Comparison of ENCODE assay signal across 9 mouse cellular contexts in the genomic region with DNA sequence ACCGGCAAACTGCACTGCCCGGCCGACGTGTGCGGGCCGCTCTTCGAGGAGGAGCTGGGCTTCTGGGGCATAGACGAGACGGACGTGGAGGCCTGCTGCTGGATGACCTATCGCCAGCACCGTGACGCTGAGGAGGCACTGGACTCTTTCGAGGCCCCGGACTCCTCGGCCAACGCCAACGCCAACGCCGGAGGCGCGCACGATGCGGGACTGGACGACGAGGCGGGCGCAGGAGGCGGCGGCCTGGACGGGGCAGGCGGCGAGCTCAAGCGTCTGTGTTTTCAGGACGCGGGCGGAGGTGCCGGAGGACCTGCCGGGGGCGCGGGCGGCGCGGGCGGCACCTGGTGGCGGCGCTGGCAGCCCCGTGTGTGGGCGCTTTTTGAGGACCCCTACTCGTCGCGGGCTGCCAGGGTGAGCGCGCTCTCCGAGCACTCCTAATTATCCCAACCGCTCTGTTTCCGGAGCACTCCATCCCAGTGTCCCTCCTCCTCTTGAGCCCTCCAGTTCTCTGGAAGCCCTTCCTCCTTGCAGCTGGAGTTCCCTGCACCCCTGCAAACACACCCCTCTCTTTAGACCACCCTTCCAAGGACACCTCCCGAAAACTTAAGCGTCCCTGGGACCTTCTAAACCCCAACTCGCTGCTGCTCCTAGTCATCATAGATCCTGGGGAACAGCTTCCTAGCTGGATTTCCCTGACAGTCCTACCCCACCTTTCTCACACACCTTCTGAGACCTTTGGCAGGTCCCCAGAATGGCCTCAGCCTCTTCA. TPM values are rescaled to one million over a fixed set of nuclear protein-coding genes. Genes with fewer than 3 reads are reported as not detected.
A peak's percentile ranks its signal among the peaks of the same experiment; 100 is the strongest.
DNase-seq lines count a peak whose midpoint lies in the region; ATAC-seq and TF ChIP-seq lines count a peak whose summit lies in the region.
"Had no signal": no experiment of that assay in that cellular context is flagged by ENCODE, and none has a peak within 500 bp of the region (broad histone marks: within the 10 kb centered on the region; RNA-seq: fewer than 3 reads in every experiment).

No protein-coding gene starts in this region.

- H3K4me3 ChIP-seq in kidney, embryonic 15.5 days (replicated peaks): peak overlapping the region; percentile 56
- H3K4me3 ChIP-seq in bone marrow, adult 2 months (replicated peaks; ENCODE audit: control insufficient read depth, low read depth, low read length): peak overlapping the region; percentile 24
- peak overlapping the region; percentile 60 for H3K4me3 ChIP-seq in embryonic facial prominence, embryonic 15.5 days (replicated peaks)
- H3K4me3 ChIP-seq in limb, embryonic 10.5 days: peak overlapping the region; percentile 64
- peak overlapping the region; percentile 74 for H3K4me3 ChIP-seq in olfactory bulb, adult 2 months (ENCODE audit: insufficient read depth, low read depth, low read length)

- no peak for DNase-seq in kidney, adult 9 months
- peak; percentile 49 for DNase-seq in limb, embryonic 10.5 days (ENCODE audit: low spot score)
- DNase-seq in adrenal gland, adult 18-20 months (ENCODE audit: low spot score in 2 of 2): no peak
- DNase-seq in lung, postnatal 4 days: no peak

- H3K27ac ChIP-seq in kidney, embryonic 15.5 days: no peak overlapping the region
- H3K27ac ChIP-seq in bone marrow, adult 2 months (ENCODE audit: control insufficient read depth, insufficient read depth, low read depth, low read length, poor library complexity): no peak overlapping the region
- no peak overlapping the region for H3K27ac ChIP-seq in embryonic facial prominence, embryonic 15.5 days (replicated peaks)
- peak overlapping the region; percentile 54; the same call in 1 of the 2 replicates for H3K27ac ChIP-seq in limb, embryonic 10.5 days
- H3K27ac ChIP-seq in olfactory bulb, adult 2 months (ENCODE audit: insufficient read depth, low read depth, low read length): peak overlapping the region; percentile 22
- H3K27ac ChIP-seq: macrophage had no signal

- H3K4me1 ChIP-seq in kidney, embryonic 15.5 days: peaks cover 56% of the 10 kb centered on the region
- peaks cover 1% of the 10 kb centered on the region for H3K4me1 ChIP-seq in bone marrow, adult 2 months (ENCODE audit: control insufficient read depth, insufficient read depth, low read length)
- peaks cover 52% of the 10 kb centered on the region for H3K4me1 ChIP-seq in embryonic facial prominence, embryonic 15.5 days
- peaks cover 65% of the 10 kb centered on the region for H3K4me1 ChIP-seq in limb, embryonic 10.5 days
- peaks cover 63% of the 10 kb centered on the region for H3K4me1 ChIP-seq in olfactory bulb, adult 2 months (ENCODE audit: control insufficient read depth, insufficient read depth, low read length)

- H3K9me3 ChIP-seq in kidney, embryonic 15.5 days (replicated peaks): no peaks in the 10 kb centered on the region
- H3K9me3 ChIP-seq in embryonic facial prominence, embryonic 15.5 days (replicated peaks): no peaks in the 10 kb centered on the region
- no peaks in the 10 kb centered on the region for H3K9me3 ChIP-seq in limb, embryonic 10.5 days (replicated peaks)

- peak overlapping the region; percentile 97 for H3K4me2 ChIP-seq in kidney, embryonic 15.5 days
- H3K4me2 ChIP-seq in embryonic facial prominence, embryonic 15.5 days (replicated peaks): peak overlapping the region; percentile 100

- under 1% methylated on average over 58 of the region's 60 CpGs for WGBS in kidney, embryonic 15.5 days
- 3% methylated on average over 60 of the region's 60 CpGs for WGBS in bone marrow, adult 2 months
- WGBS in embryonic facial prominence, embryonic 15.5 days: under 1% methylated on average over 60 of the region's 60 CpGs
- under 1% methylated on average over 60 of the region's 60 CpGs for WGBS in limb, embryonic 10.5 days
- 0% methylated on average over 60 of the region's 60 CpGs for WGBS in olfactory bulb, adult 2 months

- TF ChIP-seq POLR2A in bone marrow, adult 2 months (IDR thresholded peaks at IDR 0.05; ENCODE audit: borderline replicate concordance, control insufficient read depth, low read depth, low read length): no peak
- TF ChIP-seq POLR2A in olfactory bulb, adult 2 months (IDR thresholded peaks at IDR 0.05; ENCODE audit: insufficient read depth, low read depth, low read length): no peak

- H3K36me3 ChIP-seq in kidney, embryonic 15.5 days: no peaks in the 10 kb centered on the region
- H3K36me3 ChIP-seq in embryonic facial prominence, embryonic 15.5 days: no peaks in the 10 kb centered on the region
- H3K36me3 ChIP-seq in limb, embryonic 10.5 days: no peaks in the 10 kb centered on the region

- TF ChIP-seq CTCF in bone marrow, adult 2 months (IDR thresholded peaks at IDR 0.05; ENCODE audit: control insufficient read depth, insufficient read depth, low read length): no peak
- no peak; the same call in 1 of the 2 replicates for TF ChIP-seq CTCF in olfactory bulb, adult 2 months (IDR thresholded peaks at IDR 0.05; ENCODE audit: insufficient read depth, low read depth, low read length)

- 0 out of 2 replicates have a peak, but pooled peaks have one; percentile 2 for ATAC-seq in kidney, embryonic 15.5 days (replicated peaks; ENCODE audit: low FRiP score)
- no peak for ATAC-seq in embryonic facial prominence, embryonic 15.5 days (ENCODE audit: insufficient number of reproducible peaks, low FRiP score, low TSS enrichment, low read depth)

- peaks cover 76% of the 10 kb centered on the region for H3K27me3 ChIP-seq in kidney, embryonic 15.5 days
- H3K27me3 ChIP-seq in embryonic facial prominence, embryonic 15.5 days: peaks cover 59% of the 10 kb centered on the region
- peaks cover 78% of the 10 kb centered on the region for H3K27me3 ChIP-seq in limb, embryonic 10.5 days (ENCODE audit: low read depth, poor library complexity, severe bottlenecking)

- peak overlapping the region; percentile 48; the same call in 1 of the 2 replicates for H3K9ac ChIP-seq in kidney, embryonic 15.5 days
- H3K9ac ChIP-seq in embryonic facial prominence, embryonic 15.5 days: peak overlapping the region; percentile 28

RNA-seq across cellular contexts. Expression of gene Kcnc3, which starts 1.1 kb away (rescaled TPM):
- 0.17 and 0.30 TPM in 2 replicates for polyA plus RNA-seq in kidney, embryonic 15.5 days (2015; fragmentation: Nextera tagmentation; extraction: Ambion mirVana)
- 1.1 and 3.9 TPM in 2 replicates for polyA plus RNA-seq in bone marrow, adult 2 months (2011; ENCODE audit: insufficient read depth, insufficient read length, low replicate concordance, missing spikeins)
- polyA plus RNA-seq in embryonic facial prominence, embryonic 15.5 days (2015; fragmentation: Nextera tagmentation; extraction: Ambion mirVana): 0.46 and 0.84 TPM in 2 replicates
- 0.21 and 0.28 TPM in 2 replicates for polyA plus RNA-seq in limb, embryonic 10.5 days (2016; fragmentation: Nextera tagmentation; extraction: Ambion mirVana)
- polyA plus RNA-seq in olfactory bulb, adult 2 months (2012; ENCODE audit: insufficient read depth, insufficient read length, low replicate concordance, missing spikeins): not detected in 2 replicates
- 1 to 10 TPM; 4.0 to 5.6 TPM for total RNA-seq in adrenal gland, adult 18-20 months (2021)

RNA-seq across cellular contexts. Expression of gene Napsa, which starts 19.4 kb away (rescaled TPM):
- 30.3 and 33.2 TPM in 2 replicates for polyA plus RNA-seq in kidney, embryonic 15.5 days (2015; fragmentation: Nextera tagmentation; extraction: Ambion mirVana)
- 21.1 and 49.7 TPM in 2 replicates for polyA plus RNA-seq in bone marrow, adult 2 months (2011; ENCODE audit: insufficient read depth, insufficient read length, low replicate concordance, missing spikeins)
- 2.8 and 2.9 TPM in 2 replicates for polyA plus RNA-seq in embryonic facial prominence, embryonic 15.5 days (2015; fragmentation: Nextera tagmentation; extraction: Ambion mirVana)
- 0.14 and 0.20 TPM in 2 replicates for polyA plus RNA-seq in limb, embryonic 10.5 days (2016; fragmentation: Nextera tagmentation; extraction: Ambion mirVana)
- polyA plus RNA-seq in olfactory bulb, adult 2 months (2012; ENCODE audit: insufficient read depth, insufficient read length, low replicate concordance, missing spikeins): not detected in 2 replicates
- total RNA-seq in adrenal gland, adult 18-20 months (2021): 1 to 10 TPM; 1.3 to 1.6 TPM

RNA-seq across cellular contexts. Expression of gene Nr1h2, which starts 37.8 kb away (rescaled TPM):
- 74.6 and 76.8 TPM in 2 replicates for polyA plus RNA-seq in kidney, embryonic 15.5 days (2015; fragmentation: Nextera tagmentation; extraction: Ambion mirVana)
- 87.8 and 123 TPM in 2 replicates for polyA plus RNA-seq in bone marrow, adult 2 months (2011; ENCODE audit: insufficient read depth, insufficient read length, low replicate concordance, missing spikeins)
- polyA plus RNA-seq in embryonic facial prominence, embryonic 15.5 days (2015; fragmentation: Nextera tagmentation; extraction: Ambion mirVana): 76.9 and 83.4 TPM in 2 replicates
- 74.5 and 82.2 TPM in 2 replicates for polyA plus RNA-seq in limb, embryonic 10.5 days (2016; fragmentation: Nextera tagmentation; extraction: Ambion mirVana)
- not detected in 2 replicates for polyA plus RNA-seq in olfactory bulb, adult 2 months (2012; ENCODE audit: insufficient read depth, insufficient read length, low replicate concordance, missing spikeins)
- 100 to 1,000 TPM; 108 to 128 TPM for total RNA-seq in adrenal gland, adult 18-20 months (2021)

RNA-seq across cellular contexts. Expression of gene Pold1, which starts 42.9 kb away (rescaled TPM):
- 95.4 and 101 TPM in 2 replicates for polyA plus RNA-seq in kidney, embryonic 15.5 days (2015; fragmentation: Nextera tagmentation; extraction: Ambion mirVana)
- polyA plus RNA-seq in bone marrow, adult 2 months (2011; ENCODE audit: insufficient read depth, insufficient read length, low replicate concordance, missing spikeins): 147 and 216 TPM in 2 replicates
- polyA plus RNA-seq in embryonic facial prominence, embryonic 15.5 days (2015; fragmentation: Nextera tagmentation; extraction: Ambion mirVana): 77.9 and 86.2 TPM in 2 replicates
- polyA plus RNA-seq in limb, embryonic 10.5 days (2016; fragmentation: Nextera tagmentation; extraction: Ambion mirVana): 175 and 184 TPM in 2 replicates
- polyA plus RNA-seq in olfactory bulb, adult 2 months (2012; ENCODE audit: insufficient read depth, insufficient read length, low replicate concordance, missing spikeins): not detected in 2 replicates
- 1 to 10 TPM; 8.3 to 9.4 TPM for total RNA-seq in adrenal gland, adult 18-20 months (2021)

RNA-seq across cellular contexts. Expression of gene Spib, which starts 59.7 kb away (rescaled TPM):
- 0.16 TPM in 1 of 2 replicates, not detected in the other for polyA plus RNA-seq in kidney, embryonic 15.5 days (2015; fragmentation: Nextera tagmentation; extraction: Ambion mirVana)
- 25.0 and 55.6 TPM in 2 replicates for polyA plus RNA-seq in bone marrow, adult 2 months (2011; ENCODE audit: insufficient read depth, insufficient read length, low replicate concordance, missing spikeins)
- 1.2 and 1.4 TPM in 2 replicates for polyA plus RNA-seq in embryonic facial prominence, embryonic 15.5 days (2015; fragmentation: Nextera tagmentation; extraction: Ambion mirVana)
- polyA plus RNA-seq in limb, embryonic 10.5 days (2016; fragmentation: Nextera tagmentation; extraction: Ambion mirVana): 0.20 TPM in 1 of 2 replicates, not detected in the other
- polyA plus RNA-seq in olfactory bulb, adult 2 months (2012; ENCODE audit: insufficient read depth, insufficient read length, low replicate concordance, missing spikeins): not detected in 2 replicates
- total RNA-seq in adrenal gland, adult 18-20 months (2021): under 1 TPM; 0.19 to 0.43 TPM

Comparison
In these comparisons a context has a peak if more than half of its experiments do, and no peak if none do; other contexts are left out.
1. H3K27ac ChIP-seq: peak in limb, embryonic 10.5 days (single experiment) and olfactory bulb, adult 2 months (single experiment); none in kidney, embryonic 15.5 days (single experiment), bone marrow, adult 2 months (single experiment) and embryonic facial prominence, embryonic 15.5 days (single experiment).
2. H3K4me3 ChIP-seq: peak in every context shown above with its lines; median percentile 74 in olfactory bulb, adult 2 months; 64 in limb, embryonic 10.5 days; 60 in embryonic facial prominence, embryonic 15.5 days; 56 in kidney, embryonic 15.5 days; 24 in bone marrow, adult 2 months.